Mouse (Mus musculus) limb, embryonic 10.5 days (tissue): ENCODE data around the gene Slc41a3. TPM values are rescaled to one million over a fixed set of nuclear protein-coding genes. Genes with fewer than 3 reads are reported as not detected.

Experiments used
- microRNA-seq: library from miRNA; unstranded; fragments of <30 nt; microRNA quantifications from one replicate; pipeline ENCODE4, GENCODE M21; 2017
- polyA plus RNA-seq: library from polyadenylated mRNA; unstranded; fragments of >200 nt; fragmentation: Nextera tagmentation; extraction: Ambion mirVana; gene quantifications from 2 replicates; pipeline ENCODE4 v1.2.1, GENCODE M21; 2016

Slc41a3 gene
- polyA plus RNA-seq, 1 experiment from 2014 or later, result 2.4 TPM

Small RNA genes within 50 kb of the gene (microRNA-seq; reads per million reads assigned to microRNA genes)
- not detected for gene Gm24816

Other genes with a start within 250 kb of the Slc41a3 start
- gene Zxdc, start 235.2 kb upstream of the Slc41a3 start, polyA plus RNA-seq, result 6.1 and 6.4 TPM in 2 replicates
- 0.30 and 0.64 TPM in 2 replicates for gene Cfap100, start 175.9 kb upstream of the Slc41a3 start, polyA plus RNA-seq
- 4.3 and 7.5 TPM in 2 replicates for gene Klf15, start 142.1 kb upstream of the Slc41a3 start, polyA plus RNA-seq
- 1.6 and 1.7 TPM in 2 replicates for gene Aldh1l1, start 118.3 kb upstream of the Slc41a3 start, polyA plus RNA-seq